Mouse (Mus musculus) gastrocnemius, postnatal 14 days (tissue): ENCODE results near the gene Tinf2. TPM values are rescaled to one million over a fixed set of nuclear protein-coding genes. Genes with fewer than 3 reads are reported as not detected.

Experiments
- DNase-seq: peaks from one replicate; pipeline ENCODE4 v3.0.0; 2021; ENCODE audit warnings: mixed read lengths
- intact Hi-C: fragments of 180-260 bp; cut with DNase I; formaldehyde crosslinking; loops from one replicate; pipeline ENCODE4 v1.15.1; 2025; ENCODE audit warnings: low total_unique reads
- total RNA-seq, 2 experiments: library from RNA; stranded (reverse); gene quantifications; 2 replicates each; pipeline ENCODE4 v1.2.3; 2021

Gene Tinf2
- total RNA-seq, 2 experiments from 2014 or later = 10.3 to 11.2 TPM

DNA sequence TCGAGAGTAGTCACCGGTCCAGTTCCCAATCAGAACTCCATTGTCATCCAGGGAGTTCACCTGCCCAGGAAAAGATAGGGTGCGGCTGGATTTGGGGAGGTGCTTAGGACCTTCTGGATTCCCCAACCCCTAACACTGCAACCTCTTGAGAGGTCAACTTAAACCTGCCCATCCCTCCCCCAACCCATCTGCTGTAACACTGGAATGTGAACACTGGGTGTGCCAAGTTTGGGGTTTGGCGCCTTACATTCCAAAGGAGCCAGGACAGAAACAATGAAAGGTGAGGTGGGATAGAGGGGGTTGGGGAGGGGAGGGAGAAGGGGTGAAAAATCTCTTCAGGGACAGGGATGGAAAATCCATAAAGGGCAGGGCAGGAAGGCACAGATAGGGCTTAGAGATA is 27.9 kb upstream of the Tinf2 start:
- no peak for DNase-seq
- intact Hi-C loops = no loop called here

DNA sequence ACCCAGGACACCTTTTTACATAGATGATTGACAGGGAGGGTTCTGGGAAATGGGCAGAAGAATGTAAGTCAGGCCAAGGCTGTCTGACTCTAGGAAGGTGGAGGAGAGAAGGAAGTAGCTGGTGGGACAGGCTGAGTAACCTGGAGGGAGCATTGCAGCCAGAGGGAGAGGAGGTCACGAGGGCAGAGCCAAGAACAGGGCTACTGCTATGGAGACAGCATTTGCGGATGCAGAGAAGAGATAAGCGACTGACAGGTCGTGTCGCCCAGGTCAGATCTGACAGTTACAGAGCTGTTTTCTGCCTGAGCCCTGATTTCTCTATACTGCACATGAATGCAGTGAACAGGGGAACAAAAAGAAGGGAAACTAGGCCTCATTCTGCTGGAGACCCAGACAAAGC is 25.8 kb upstream of the Tinf2 start:
- no peak for DNase-seq
- intact Hi-C loops = no loop called here

GRCm38 (mm10) chr14:55706051-55706600 is 24.5 kb upstream of the Tinf2 start:
- no peak for DNase-seq
- intact Hi-C loops = no loop called here

- intact Hi-C loops = no loop called here
Observed at GRCm38 (mm10) chr14:55702761-55703160, 21.1 kb upstream of the Tinf2 start.

GRCm38 (mm10) chr14:55701131-55701530 is 19.5 kb upstream of the Tinf2 start:
- intact Hi-C loops = no loop called here
- DNase-seq = no peak

More at GRCm38 (mm10) chr14:55702761-55703160, 21.1 kb upstream of the Tinf2 start:
- DNase-seq = no peak

GRCm38 (mm10) chr14:55697226-55697625 is 15.6 kb upstream of the Tinf2 start:
- DNase-seq = no peak
- intact Hi-C loops = no loop called here

DNA sequence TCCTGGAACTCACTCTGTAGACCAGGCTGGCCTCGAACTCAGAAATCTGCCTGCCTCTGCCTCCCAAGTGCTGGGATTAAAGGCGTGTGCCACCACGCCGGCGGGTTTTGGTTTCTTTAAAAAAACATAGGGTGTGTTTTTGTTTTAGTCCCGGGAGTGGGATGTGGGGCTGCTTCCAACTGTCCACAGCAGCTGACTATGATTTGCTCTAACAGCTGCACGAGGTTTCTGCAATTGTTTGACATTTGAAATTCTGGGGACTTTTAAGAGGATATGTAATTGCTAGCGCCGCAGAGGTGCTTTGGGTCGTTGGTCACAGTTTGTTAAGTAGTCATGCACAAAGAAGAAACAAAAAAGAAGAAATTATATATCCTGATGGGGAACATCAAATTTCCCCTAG is 7.8 kb upstream of the Tinf2 start:
- intact Hi-C loops = no loop called here
- DNase-seq = no peak

DNA sequence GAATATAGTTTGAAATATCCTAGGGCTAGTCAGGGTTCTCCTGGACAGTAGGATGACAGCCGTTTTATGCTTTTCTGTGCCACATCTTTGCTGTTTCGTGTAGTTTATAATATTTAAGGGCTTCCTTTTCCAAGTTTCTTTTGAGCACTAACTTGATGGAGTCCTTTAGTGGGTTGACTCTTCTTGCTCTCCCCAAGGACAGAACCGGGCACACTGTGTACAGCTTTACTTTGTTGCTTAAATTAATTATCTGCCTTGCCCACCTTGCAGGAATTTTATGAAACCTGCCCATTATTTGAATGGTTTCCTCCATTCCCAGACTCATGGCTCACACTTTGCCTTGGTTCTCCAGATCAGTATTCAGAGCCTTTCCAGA is 486 bp upstream of the Tinf2 start:
- intact Hi-C loops = loop anchor here (5.0 kb wide), 1 partner anchor 60 kb away; no protein-coding TSS in a partner anchor
- DNase-seq = no peak

- intact Hi-C loops = no loop called here
- DNase-seq = no peak
Observed at GRCm38 (mm10) chr14:55677615-55678014, 4.0 kb downstream of the Tinf2 start.

GRCm38 (mm10) chr14:55672741-55673060 is 8.9 kb downstream of the Tinf2 start:
- intact Hi-C loops = no loop called here
- no peak for DNase-seq

GRCm38 (mm10) chr14:55671833-55672740 is 9.5 kb downstream of the Tinf2 start, which contains the start of the genes Gmpr2 and Nedd8:
Gene Gmpr2 (plus strand): TSS chr14:55671941.
Gene Nedd8 (minus strand): TSS chr14:55672124.
- intact Hi-C loops = no loop called here

DNA sequence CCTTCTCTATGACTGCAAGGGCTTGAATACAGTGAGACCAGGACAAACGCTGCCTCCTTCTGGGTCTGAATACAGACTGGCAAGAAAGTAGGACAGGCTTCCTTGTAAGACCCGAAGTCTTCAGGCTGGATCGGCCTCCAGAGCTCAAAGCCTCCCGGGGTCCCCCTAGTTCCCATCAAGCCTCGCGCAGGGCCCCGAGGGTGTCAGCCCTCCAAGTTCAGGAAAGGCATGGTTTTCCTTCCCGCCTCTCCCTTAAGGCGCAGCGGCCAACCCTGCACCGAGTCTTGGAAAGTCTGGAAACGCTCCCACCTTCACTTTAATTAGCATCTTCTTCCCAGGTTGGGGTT is 10.2 kb downstream of the Tinf2 start:
- no peak for DNase-seq
- intact Hi-C loops = no loop called here

More at GRCm38 (mm10) chr14:55671833-55672740, 9.5 kb downstream of the Tinf2 start, which contains the start of the genes Gmpr2 and Nedd8:
- DNase-seq = peak; percentile 87

- no peak for DNase-seq
- intact Hi-C loops = no loop called here
Observed at GRCm38 (mm10) chr14:55660636-55661035, 21.0 kb downstream of the Tinf2 start.

DNA sequence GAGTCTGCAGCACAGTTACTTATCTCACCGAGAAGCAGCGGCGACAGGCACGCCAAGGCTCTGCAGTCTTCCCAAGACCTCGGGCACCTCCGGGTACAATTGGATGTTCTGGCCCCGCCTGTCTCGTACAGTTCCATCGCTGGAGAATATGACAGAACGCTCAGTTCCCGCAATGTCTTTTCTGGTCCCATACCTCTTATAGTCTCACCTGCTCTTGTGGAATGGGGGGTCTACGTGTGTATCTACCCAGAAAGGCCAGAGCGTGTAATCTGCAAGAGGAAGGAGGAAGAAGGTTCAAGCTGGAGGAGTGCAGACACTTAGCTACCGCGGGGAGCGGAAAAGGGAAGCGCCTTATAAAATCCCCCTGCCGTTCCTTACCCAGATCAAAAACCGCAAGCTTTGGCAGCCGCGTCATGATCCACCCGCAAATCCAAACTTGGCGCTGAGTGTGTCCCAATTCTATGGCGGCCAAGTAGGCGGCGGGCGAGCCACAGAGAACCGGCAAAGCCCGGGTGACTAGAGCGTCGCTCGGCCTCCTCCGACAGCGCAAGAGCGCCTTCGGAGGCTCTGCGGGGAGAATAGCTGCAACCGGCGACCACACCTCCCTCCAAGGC is 21.6 kb downstream of the Tinf2 start, which contains the start of gene Mdp1:
TSS of gene Mdp1 (minus strand) at position 549 of the 614 bp plus-strand sequence.
- DNase-seq = peak; percentile 81
- intact Hi-C loops = no loop called here

GRCm38 (mm10) chr14:55658011-55658410 is 23.6 kb downstream of the Tinf2 start:
- DNase-seq = no peak
- intact Hi-C loops = no loop called here

DNA sequence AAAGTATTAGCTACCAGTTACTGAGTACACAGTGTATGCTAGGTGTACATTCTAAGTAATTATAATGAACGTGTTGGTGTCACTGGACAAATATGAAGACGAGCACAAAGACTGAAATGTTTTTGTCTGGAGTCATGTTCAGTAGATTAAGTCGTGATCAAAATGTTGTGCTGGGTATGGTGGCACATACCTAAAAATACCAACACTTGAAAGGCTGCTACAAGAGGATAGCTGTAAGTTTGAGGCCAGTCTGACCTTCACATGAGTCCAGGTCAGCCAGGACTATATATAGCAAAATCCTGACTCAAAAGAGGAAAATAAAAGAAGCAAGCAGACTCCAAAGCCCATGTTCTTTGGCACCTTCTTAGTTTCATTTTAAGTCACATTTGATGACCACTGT is 24.7 kb downstream of the Tinf2 start:
- DNase-seq = no peak
- intact Hi-C loops = no loop called here

GRCm38 (mm10) chr14:55651528-55651927 is 30.1 kb downstream of the Tinf2 start:
- no peak for DNase-seq
- intact Hi-C loops = no loop called here

DNA sequence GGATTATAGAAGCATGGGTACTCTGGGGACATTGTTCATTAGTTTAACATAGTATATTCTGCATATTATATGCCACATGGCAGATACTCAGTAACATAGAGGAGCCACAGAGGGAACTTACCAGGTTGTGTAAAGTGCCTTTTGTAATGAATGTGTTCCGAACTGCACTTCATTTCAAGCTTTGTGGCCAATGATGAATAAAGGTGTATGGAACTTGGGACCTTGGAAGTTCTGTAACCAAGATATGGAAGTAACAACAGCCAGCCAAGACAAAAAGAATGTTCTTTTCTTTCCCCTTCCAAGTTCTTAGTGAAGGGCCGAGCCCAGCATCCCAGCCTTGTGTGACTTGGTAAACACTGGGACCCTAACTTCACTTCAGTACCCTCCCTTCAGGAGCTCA is 31.7 kb downstream of the Tinf2 start, which contains the start of gene Tssk4:
TSS of gene Tssk4 (plus strand) at position 301 of the 400 bp plus-strand sequence.
- no peak for DNase-seq
- intact Hi-C loops = no loop called here

DNA sequence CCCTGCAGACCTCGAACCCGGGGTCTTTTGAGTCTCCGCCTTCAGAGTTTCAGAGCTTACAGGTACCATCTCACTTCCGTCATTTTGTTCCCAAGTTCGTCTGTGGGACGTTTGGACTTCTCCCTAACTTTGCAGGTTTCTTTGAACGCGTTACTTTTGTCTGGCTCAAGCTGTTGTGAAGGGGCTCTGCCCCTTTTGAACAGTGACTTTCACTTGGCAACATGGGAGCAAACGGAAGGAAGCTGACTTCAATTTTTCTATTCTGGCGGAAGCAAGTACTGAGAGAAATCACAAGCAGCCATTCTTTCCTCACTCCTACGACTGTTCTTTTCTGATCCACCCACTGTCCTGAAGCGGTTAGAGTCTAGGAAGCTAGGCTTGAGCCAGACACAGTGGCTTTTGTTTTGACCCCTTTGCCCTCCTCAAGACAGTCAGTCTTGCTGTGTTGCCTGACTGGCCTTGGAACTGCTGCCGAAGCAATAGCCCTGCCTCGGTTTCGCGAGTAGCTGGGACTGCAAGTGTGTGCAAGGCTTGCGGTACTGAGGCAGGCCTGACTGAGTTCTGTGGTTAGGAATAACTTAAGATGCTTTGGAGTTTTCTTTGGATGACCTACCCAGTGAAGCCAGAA is 37.2 kb downstream of the Tinf2 start:
- DNase-seq = no peak
- intact Hi-C loops = no loop called here
